Mouse (Mus musculus) T-helper 2 cell (primary cell): Measurements from ENCODE around the gene Wdpcp.

ENCODE experiments used
- in situ Hi-C: fragments of 300-600 bp; cut with MboI, MseI; formaldehyde crosslinking; loops from one replicate; pipeline ENCODE4 v1.15.1; 2025; ENCODE audit warnings: high pct_unique_total_duplicates

Wdpcp gene

GRCm38 (mm10) chr11:21729961-21730360 lies 157.9 kb downstream of the Wdpcp start:
- in situ Hi-C loops = no loop called here

GRCm38 (mm10) chr11:21735272-21735671 lies 163.2 kb downstream of the Wdpcp start:
- in situ Hi-C loops = no loop called here

GRCm38 (mm10) chr11:21749487-21749886 lies 177.5 kb downstream of the Wdpcp start:
- in situ Hi-C loops = no loop called here

- in situ Hi-C loops = no loop called here
Observed at GRCm38 (mm10) chr11:21763201-21763600, 191.2 kb downstream of the Wdpcp start.

- in situ Hi-C loops = no loop called here
Observed at GRCm38 (mm10) chr11:21788831-21789230, 216.8 kb downstream of the Wdpcp start.

GRCm38 (mm10) chr11:21824941-21825340 lies 252.9 kb downstream of the Wdpcp start:
- in situ Hi-C loops = no loop called here

GRCm38 (mm10) chr11:21826521-21826920 lies 254.5 kb downstream of the Wdpcp start:
- in situ Hi-C loops = no loop called here

- in situ Hi-C loops = no loop called here
Observed at GRCm38 (mm10) chr11:21847040-21847439, 275.0 kb downstream of the Wdpcp start.

- in situ Hi-C loops = no loop called here
Observed at GRCm38 (mm10) chr11:21864000-21864399, 292.0 kb downstream of the Wdpcp start.

GRCm38 (mm10) chr11:21864516-21864915 lies 292.5 kb downstream of the Wdpcp start:
- in situ Hi-C loops = no loop called here

- in situ Hi-C loops = no loop called here
Observed at GRCm38 (mm10) chr11:21868675-21869074, 296.6 kb downstream of the Wdpcp start.

GRCm38 (mm10) chr11:21870863-21871262 lies 298.8 kb downstream of the Wdpcp start:
- in situ Hi-C loops = no loop called here

- in situ Hi-C loops = no loop called here
Observed at GRCm38 (mm10) chr11:21871728-21872127, 299.7 kb downstream of the Wdpcp start.

- in situ Hi-C loops = no loop called here
Observed at GRCm38 (mm10) chr11:21875077-21875476, 303.0 kb downstream of the Wdpcp start.

GRCm38 (mm10) chr11:21894696-21895095 lies 322.7 kb downstream of the Wdpcp start:
- in situ Hi-C loops = no loop called here

GRCm38 (mm10) chr11:21922531-21922930 lies 350.5 kb downstream of the Wdpcp start:
- in situ Hi-C loops = no loop called here
